Mouse (Mus musculus): Measurements from ENCODE around the gene Nrgn.

Gene Nrgn

DNA sequence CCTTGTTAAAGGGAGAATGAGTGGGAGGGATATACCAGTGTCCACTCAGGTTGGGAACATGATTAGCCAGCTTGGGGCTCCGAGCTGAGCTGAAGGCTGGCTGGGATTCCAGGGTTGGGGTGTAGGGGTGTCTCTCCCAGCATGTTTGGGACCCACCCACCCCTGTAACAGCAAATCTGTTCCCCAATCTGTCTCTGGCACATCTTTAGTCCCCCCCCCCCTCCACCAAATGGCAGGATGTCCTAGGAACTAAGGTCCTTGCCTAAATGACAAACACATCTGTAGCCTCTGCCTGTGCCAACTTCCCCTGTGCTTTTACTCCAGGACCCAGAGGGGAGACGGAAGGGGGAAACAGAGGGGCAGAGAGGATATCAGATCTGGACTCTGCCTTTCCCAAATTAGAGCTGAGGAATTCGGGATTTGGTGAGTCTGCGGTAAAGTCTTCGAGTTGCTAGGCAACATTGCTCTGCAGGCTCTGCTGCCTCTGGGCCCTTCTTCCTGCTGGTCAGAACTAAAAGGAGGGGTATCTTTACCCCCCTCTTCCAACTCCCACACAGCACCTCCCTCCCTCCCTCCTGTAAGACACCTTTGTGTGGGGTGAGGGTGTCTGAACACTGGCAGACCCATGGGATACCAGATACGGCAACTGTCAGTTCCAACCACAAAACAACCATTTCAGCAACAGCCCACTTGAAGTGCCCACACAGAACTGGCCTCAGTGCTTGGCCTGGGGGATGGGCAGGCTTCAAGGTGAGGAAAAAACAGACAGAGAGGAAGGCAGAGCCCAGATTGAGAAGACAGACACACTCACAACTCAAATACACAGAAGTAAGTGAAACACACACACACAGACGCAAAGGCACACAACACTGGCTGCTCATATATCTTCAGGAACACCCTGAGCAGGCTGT lies 2.4 kb upstream of the Nrgn start, which contains the start of gene Siae:
Gene Siae (plus strand): TSS at position 861 of the 911 bp plus-strand sequence.
- no peak for DNase-seq (ENCODE audit: low spot score)

DNA sequence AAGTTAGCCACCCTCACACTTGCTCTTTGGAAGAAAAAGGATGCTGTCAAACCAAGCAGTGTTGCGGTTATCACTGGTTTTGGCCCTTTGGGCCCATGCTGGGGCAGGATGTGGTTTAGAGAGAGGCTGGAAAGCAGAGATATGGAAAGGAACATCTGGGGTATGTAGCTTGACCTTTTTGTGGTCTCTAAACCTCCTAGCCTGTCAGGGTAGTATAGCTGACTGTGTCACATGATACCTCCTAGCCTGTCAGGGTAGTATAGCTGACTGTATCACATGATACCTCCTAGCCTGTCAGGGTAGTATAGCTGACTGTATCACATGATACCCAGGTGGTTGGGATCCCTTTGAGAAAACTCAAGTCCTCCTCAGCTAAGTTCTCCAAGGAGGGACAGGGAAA lies 1.6 kb upstream of the Nrgn start:
- DNase-seq (ENCODE audit: low spot score), result no peak

DNA sequence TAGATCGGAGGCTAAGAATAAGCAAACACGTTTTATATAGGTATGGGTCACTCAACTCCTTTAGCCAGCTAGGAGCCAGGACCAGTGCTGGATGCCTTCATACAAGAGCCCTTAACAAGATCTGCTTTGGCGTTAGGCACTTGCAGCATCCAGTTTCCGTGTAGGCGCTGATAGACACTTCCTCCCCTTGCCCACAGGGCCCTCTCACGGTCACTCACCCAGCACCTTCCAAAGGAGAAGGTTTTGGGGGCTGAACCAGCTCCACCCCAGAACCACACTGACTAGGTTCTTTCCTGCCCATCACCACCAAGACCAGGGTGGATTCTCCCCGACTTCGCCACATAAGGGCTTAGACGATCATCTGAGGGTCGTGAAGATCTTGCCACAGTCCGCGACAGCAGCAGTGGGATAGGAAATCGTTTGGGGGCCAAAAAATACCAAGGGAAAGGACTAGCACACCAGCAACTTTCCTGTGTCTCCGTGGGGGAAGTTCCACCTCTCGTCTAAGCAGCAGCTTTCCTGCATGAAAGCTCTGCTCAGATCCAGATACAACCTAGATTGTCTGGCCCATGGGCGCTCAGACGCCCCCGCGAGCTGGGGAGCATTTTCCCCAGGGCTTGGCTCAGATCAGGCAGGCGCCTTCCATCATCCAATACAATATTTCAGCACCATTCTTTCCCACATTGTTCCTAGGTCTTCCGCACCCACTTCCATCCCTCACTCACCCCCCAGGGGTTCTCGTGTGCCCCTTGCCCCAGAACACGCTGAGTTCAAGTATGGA lies 763 bp downstream of the Nrgn start:
- DNase-seq (ENCODE audit: low spot score), result no peak

DNA sequence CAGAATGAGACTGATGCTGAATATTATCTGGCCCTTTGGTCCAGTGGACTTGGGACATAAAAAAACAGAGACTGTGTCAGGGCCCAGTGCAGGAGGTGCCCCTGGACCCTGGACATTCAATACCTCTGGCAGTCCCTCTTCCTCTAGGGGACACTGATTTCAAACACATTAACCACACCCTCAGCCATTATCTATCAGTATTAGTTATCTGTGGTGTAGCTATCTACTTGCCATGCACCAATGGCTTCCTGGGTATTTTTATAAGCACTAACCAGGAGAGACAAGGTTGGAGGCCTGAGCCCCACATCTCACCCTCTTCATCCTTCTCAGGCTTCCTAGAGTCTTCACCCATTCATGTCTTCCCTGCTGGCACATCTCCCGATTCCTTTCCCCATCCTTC lies 2.3 kb downstream of the Nrgn start:
- DNase-seq (ENCODE audit: low spot score), result no peak

DNA sequence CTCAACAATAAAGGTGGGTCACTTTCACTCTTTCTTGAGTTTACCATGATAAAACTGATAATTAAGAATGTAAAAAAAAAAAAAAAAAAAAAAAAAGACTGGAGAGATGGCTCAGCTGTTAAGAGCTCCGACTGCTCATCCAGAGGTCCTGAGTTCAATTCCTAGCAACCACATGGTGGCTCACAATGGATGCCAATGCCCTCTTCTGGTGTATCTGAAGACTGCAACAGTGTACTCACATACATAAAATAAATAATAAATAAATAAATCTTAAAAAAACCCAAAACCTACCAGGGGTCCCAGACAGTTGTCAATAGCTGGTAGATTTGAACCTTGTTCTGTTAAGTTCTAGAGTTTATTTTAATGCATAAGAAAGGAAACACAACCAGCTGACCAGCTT lies 5.8 kb downstream of the Nrgn start:
- no peak for DNase-seq (ENCODE audit: low spot score)

DNA sequence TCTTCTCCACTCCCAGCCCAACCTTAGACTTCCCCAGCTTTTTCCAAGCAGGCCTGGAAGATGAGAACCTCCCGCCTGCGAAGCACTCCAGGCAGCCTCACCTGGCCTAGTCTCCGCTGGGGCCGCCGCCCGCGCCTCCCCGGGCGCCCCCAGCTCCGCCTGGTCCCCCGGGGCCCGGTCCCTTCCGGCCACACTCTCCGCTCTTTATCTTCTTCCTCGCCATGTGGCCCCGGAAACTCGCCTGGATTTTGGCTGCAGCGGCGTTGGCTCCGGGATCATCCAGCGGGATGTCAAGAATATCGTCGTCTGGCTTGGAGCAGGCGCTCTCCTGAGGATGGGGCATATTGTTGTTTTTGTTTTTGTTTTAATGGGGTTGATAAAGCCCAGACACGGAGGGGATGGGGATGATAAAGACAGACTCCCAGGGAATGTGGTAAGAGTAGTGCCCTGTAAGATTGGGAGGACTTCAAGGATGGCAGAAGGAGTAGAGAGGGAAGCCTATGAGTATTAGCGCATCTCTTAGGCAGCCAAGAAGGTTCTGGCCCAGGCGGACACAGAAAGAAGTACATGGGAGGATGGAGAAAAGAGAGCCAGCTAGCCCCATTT lies 6.8 kb downstream of the Nrgn start:
- no peak for DNase-seq (ENCODE audit: low spot score)

DNA sequence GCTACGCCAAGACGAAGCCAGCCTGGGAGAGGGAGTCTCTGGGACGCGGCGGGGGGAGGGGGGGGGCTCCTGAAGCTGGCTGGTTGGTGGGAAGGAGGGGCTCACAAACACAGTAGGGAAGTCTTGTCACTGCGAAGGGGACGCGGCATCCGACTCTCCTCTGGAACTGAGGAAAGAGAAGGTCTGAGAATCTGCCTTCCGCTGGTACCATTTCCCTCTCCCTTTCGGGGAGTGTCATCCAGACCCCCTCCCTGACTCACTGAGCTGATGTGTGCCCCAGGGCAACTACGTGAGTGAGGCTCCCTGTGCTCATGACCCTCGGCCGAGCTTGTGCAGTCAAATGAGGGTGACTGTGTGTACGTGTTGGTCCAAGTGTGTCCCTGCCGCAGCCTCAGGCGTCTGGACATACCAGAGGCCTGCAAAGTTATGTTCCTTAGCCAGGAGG lies 7.5 kb downstream of the Nrgn start:
- DNase-seq (ENCODE audit: low spot score), result no peak

DNA sequence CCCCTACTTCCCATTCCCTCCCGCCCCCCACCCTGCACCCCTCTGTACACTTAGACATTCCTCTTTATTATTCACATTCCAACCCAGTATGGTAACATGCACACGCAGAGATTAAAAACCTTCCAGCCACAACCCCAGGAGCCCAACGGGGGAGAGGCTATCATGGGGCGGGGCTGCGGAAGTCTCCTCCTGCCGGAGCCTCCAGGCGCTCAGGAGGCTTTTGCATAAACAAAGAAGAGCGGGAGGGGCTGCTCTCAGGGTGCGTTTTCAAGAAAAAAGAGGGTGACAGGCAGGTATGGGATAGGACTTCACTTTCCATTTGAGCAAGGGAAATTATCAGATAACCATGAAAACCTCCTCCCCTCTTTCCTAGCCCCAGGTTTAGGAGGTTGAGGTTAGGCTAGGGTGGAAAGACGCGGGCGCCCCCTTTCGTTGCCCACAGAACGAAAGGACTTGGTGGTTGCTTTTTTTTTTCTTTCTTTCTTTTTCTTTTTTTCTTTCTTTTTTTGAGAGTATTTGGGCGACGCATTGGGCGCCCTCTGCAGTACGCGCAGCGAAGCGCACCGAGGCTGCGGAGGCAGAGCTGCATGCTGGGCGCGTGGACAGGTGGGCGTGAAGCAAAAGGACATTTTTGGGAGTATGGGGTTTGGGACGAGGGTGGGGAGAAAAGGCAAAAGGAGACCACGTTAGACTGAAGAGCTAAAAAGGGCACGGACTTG lies 8.1 kb downstream of the Nrgn start:
- DNase-seq (ENCODE audit: low spot score), result peak; percentile 67

DNA sequence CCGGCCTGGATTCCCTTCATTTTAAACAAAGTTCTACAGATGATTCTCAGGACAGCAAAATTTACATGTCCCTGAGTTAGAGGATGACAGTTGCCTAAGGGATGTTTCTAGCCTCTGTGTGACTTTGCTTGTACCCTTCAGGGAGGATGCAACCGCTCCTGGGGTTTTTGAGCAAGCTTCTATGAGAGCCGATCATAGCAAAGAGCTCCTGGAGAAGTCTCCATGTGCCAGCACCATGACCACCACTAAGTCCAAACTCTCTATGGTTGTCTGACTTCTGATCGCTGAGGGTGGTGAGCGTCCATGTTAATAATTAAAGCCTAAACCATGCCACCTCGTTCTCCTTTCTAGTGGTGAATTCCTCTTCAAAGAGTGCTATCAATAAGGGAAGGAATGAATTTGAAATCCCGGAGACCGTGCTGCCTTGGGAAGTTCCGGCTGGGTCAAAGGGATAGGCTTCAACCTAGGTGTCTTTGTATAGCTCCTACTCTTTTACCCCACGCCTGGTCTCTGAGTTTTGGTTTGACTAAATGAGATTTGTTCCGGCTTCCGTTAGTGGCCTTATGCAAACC lies 8.7 kb downstream of the Nrgn start:
- no peak for DNase-seq (ENCODE audit: low spot score)

DNA sequence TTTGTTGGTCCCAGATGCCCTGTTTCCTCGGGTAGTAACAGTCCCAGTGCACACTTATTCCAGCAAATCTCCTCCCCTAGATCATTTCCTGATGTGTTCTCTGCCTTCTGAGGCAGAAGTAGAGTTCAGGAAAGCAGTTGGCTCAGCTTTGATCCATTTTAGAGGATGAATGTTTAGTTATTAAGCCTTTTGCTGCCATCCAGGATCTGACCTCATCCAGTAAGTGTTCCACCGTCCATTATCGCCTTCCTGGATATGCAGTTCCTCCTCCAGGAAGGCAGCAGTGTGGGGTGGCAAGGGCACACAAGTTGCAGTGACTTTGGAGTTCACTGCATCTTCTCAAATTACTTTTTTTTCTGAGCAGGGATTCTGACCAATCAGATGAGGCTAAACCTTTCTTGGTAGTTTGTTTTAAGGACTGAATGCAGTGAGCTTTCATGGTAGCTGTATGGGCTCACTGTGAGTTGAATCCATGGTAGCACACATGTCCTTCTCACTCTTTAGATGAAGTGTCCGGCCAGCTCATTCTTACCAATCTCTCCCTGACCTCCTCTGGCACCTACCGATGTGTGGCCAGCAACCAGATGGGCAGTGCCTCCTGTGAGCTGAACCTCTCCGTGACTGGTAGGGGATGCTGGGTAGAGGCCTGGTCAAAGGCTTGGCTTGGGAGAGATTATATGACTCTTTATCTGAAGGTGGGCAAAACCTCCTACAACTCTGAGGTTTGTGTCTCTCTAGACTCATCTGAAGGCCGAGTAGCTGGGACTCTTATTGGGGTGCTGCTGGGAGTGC lies 10.7 kb downstream of the Nrgn start:
- DNase-seq (ENCODE audit: low spot score), result peak; percentile 21

DNA sequence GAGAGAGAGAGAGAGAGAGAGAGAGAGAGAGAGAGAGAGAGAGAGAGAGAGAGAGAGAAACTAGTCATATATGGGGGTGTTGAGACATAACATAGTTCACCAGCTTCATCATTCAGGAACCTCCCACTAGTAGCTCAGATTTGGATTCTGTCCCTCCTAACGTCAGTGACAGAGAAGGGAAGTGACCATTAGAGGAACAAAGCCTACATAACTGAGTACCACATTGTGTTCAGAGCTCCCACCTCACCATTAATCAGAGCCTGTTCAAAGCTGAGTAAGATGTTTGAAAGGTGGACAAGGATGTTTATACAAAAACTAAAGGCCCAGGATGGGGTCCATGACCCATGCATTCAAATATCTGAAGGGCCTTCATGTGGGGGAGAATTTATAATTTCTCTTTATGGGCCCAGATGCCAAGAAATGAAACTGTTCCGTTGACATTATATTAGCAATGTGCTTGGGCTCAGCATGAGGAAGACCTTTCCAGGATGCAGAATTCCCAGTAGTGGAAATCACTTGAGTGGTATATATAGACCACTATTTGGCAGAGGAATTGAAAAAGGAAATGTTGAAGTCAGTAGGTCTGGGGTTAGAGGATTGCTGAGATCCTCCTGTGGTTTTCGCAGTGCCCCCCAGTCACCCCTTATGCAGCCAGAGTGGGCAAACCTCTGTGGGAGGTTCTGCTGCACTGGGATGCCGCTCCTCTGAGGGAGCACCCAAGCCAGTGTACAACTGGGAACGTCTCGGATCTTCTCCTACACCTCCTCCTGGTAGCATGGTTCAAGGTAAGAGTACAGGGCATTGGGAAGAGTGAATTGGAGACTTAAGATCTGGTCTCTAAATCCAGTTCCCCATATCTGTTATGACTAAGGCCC lies 11.8 kb downstream of the Nrgn start:
- peak; percentile 21 for DNase-seq (ENCODE audit: low spot score)

DNA sequence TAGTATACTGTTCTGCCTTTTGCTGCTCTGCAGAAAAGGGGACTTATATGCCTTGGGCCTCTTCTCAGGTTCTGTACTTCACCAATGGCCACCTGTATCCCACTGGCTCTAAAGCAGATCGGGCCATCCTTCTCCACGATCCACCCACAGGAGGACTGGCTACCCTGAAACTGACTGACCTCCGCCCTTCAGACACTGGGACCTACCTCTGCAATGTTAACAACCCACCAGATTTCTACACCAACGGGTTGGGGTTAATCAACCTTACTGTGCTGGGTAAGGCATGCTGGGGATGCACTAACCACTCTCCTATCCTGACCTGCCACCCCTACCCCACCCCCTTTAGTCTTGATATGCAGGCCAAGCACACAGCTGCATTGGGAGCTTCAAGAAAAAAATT lies 12.5 kb downstream of the Nrgn start:
- DNase-seq (ENCODE audit: low spot score), result no peak

DNA sequence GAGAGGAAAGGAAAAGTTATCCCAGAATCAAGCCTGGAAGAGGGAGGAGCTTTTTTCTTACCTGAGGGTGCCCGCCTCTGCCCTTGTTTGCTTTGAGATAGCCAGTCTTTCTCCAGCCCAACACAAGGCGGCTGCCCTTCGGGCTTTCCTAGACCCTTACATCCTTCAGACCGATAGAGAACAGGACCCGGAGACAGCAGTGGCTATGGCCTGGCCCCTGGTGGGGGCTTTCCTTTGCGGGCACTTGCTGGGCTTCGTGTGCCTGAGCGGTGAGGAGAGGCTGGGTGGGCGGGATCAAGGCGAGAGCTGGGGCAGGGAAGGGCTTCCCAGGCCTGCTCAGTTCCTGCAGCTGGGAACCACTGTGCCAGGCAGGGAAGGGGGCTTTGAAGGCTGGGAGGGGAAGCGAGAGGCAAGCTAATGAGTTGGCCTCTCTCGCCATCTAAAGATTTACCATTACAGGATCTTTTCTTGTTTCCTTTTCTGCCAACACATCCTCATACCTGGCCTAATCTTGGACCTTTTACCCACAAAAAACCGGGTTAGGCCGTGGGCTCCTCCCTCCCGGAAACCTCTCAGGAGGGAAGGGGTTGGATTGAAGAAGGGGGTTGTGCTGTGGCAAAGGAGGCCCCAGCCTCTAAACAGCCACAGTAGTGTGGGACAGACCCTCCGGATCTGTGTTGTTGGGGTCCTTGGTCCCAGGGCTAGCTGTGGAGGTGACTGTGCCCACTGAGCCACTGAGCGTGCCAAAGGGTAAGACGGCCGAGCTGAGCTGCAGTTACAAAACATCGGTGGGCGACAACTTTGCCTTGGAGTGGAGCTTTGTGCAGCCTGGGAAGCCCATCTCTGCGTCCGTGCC lies 13.3 kb downstream of the Nrgn start, which contains the start of gene Vsig2:
Gene Vsig2 (plus strand): TSS at position 86 of the 856 bp plus-strand sequence.
- no peak for DNase-seq (ENCODE audit: low spot score)

DNA sequence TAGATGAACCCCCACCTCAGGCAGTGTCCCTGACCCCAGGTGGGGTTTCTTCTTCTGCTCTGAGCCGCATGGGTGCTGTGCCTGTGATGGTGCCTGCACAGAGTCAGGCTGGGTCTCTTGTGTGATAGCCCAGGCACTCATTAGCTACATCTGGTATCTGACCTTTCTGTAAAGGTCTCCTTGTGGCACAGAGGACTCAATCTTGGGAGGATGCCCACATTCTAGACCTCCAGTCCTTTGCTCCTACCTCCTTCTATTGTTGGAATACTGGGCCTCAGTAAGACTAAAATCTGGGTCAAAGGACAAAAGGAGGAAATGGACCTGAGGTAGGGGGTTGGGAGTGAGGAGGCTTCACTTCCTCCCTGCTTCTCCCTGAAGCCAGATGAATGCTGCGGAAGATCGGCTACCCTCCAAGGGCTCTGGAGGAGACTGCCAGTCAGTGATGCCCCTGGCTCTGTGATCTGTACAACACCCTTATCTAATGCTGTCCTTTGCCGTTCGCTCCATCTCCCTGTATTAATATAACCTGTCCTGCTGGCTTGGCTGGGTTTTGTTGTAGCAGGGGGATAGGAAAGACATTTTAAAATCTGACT lies 14.9 kb downstream of the Nrgn start:
- peak; percentile 16 for DNase-seq (ENCODE audit: low spot score)

DNA sequence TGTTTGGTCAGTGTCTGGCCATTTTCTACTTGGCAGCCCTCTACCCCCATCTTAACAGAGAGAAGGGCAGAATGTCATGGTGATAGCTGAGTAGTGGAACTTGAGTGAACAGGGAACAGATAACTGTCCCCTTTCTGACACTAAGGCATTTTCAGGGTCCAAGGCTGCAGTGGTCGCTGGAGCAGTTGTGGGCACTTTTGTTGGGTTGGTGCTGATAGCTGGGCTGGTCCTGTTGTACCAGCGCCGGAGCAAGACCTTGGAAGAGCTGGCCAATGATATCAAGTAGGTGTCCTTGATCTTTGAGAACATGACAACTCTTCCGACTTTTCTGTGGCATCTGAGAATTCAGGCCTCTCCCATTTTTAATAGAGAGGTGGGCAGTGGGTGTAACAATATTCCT lies 15.9 kb downstream of the Nrgn start:
- no peak for DNase-seq (ENCODE audit: low spot score)

DNA sequence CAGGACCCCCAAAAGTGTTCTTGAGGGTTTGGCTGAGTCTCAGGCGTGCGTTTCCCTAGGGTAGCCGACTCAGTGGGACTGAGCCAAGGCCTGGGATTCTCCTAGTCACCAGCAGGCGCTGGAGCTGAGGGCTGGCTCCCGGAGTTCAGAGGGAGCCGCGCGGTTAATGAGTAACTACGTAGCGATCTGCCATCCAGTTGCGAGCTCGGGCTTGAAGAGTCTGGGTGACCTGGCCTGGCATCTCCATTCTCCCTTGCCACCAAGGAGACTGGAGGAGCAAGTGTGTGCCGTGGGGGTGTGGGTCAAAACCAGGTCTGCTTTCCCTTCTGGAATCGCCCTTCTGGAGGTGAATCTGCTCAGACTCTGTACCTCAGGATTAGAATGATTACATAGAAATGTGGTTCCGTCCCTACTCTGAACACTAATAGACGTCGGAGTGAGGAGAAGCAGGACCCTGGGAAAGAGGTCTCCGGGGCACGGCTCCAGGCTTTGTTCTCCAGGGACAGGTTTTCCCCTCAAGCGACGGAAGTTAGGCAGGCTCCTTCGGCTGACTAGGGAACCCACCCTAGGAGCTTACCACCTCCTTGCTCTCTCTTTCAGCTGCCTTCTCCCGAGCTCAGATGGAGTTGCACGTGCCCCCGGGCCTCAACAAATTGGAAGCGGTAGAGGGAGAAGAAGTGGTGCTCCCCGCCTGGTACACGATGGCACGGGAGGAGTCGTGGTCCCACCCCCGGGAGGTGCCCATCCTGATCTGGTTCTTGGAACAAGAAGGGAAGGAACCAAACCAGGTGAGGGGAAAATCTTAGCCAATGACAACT lies 21.6 kb downstream of the Nrgn start:
- peak; percentile 79 for DNase-seq (ENCODE audit: low spot score)

Data from lung, postnatal 25 days (tissue).